21 mouse cellular contexts compared by ENCODE assay signal in genomic region chr19:32171981-32172380, GRCm38 (mm10).
A peak's percentile ranks its signal among the peaks of the same experiment; 100 is the strongest.
DNase-seq lines count a peak whose midpoint lies in the region; ATAC-seq and TF ChIP-seq lines count a peak whose summit lies in the region.
"Had no signal": no experiment of that assay in that cellular context is flagged by ENCODE, and none has a peak within 500 bp of the region (broad histone marks: within the 10 kb centered on the region; RNA-seq: fewer than 3 reads in every experiment).

No protein-coding gene starts in this region.

- no peaks in the 10 kb centered on the region for H3K36me3 ChIP-seq in heart, embryonic 13.5 days
- H3K36me3 ChIP-seq in E14TG2a.4 (ENCODE audit: insufficient read depth, low read length) (peaks cover 6% of the 10 kb centered on the region), MEL (ENCODE audit: control insufficient read depth in 1 of 2, insufficient read depth in 2 of 2, low read length in 2 of 2) (peaks cover 3 to 44% of the 10 kb centered on the region in 2 experiments; a peak in 2 of 4 replicates)
- H3K36me3 ChIP-seq in liver, embryonic 14.5 days (replicated peaks; ENCODE audit: control insufficient read depth, insufficient read depth, low read depth): no peaks in the 10 kb centered on the region
- H3K36me3 ChIP-seq: embryonic facial prominence, embryonic 10.5 days; heart, embryonic 12.5 days had no signal

- no peak for TF ChIP-seq CTCF in E14TG2a.4 (conservative IDR thresholded peaks at IDR 0.05; ENCODE audit: low read length)
- TF ChIP-seq CTCF in MEL (IDR thresholded peaks at IDR 0.05 in 2 of 3, conservative IDR thresholded peaks at IDR 0.05 in 1 of 3; ENCODE audit: control insufficient read depth in 1 of 3, insufficient read depth in 1 of 3, low read depth in 2 of 3, low read length in 3 of 3, poor library complexity in 1 of 3, severe bottlenecking in 1 of 3): no peak
- TF ChIP-seq CTCF in liver, embryonic 14.5 days (IDR thresholded peaks at IDR 0.05; ENCODE audit: low read depth): no peak

- H3K79me2 ChIP-seq in MEL (ENCODE audit: control insufficient read depth, insufficient read depth, low read length, poor library complexity): no peaks in the 10 kb centered on the region; the same call in none of the 2 replicates

- 0 out of 2 replicates have a peak overlapping the region, but pooled peaks have one; percentile 12 for H3K27ac ChIP-seq in heart, embryonic 13.5 days (replicated peaks)
- peak overlapping the region; percentile 64 for H3K27ac ChIP-seq in MEL (ENCODE audit: control insufficient read depth, low read depth, low read length)
- H3K27ac ChIP-seq in liver, embryonic 14.5 days: peak overlapping the region; percentile 80
- H3K27ac ChIP-seq: embryonic facial prominence, embryonic 10.5 days; hindbrain, postnatal 0 days; layer of hippocampus, adult 2 months; stomach, postnatal 0 days had no signal

- H3K4me1 ChIP-seq in heart, embryonic 13.5 days: peaks cover 48% of the 10 kb centered on the region
- H3K4me1 ChIP-seq in E14TG2a.4 (replicated peaks; ENCODE audit: low read depth, low read length) (peaks cover 76% of the 10 kb centered on the region), MEL (ENCODE audit: control insufficient read depth in 1 of 2, insufficient read depth in 2 of 2, low read length in 2 of 2) (peaks cover 28 to 40% of the 10 kb centered on the region in 2 experiments)
- H3K4me1 ChIP-seq in liver, embryonic 14.5 days (replicated peaks; ENCODE audit: control insufficient read depth in 2 of 2, insufficient read depth in 2 of 2, low read length in 1 of 2): peaks cover 29 to 44% of the 10 kb centered on the region in 2 experiments

- no peak overlapping the region for H3K4me3 ChIP-seq in heart, embryonic 13.5 days
- H3K4me3 ChIP-seq in E14TG2a.4 (replicated peaks; ENCODE audit: low read length) (peak overlapping the region; percentile 39; the same call in 1 of the 2 replicates), MEL (ENCODE audit: control insufficient read depth in 1 of 2, insufficient read depth in 1 of 2, low read depth in 2 of 2, low read length in 2 of 2) (no peak overlapping the region)
- H3K4me3 ChIP-seq in liver, embryonic 14.5 days (ENCODE audit: insufficient read depth in 1 of 2, low read depth in 2 of 2, low read length in 2 of 2): no peak overlapping the region
- H3K4me3 ChIP-seq: embryonic facial prominence, embryonic 10.5 days; heart, embryonic 12.5 days; layer of hippocampus, adult 2 months had no signal

- no peaks in the 10 kb centered on the region for H3K9me3 ChIP-seq in heart, embryonic 13.5 days
- H3K9me3 ChIP-seq in E14TG2a.4 (ENCODE audit: low read length) (no peaks in the 10 kb centered on the region), MEL (replicated peaks; ENCODE audit: insufficient read depth, low read length) (no peaks in the 10 kb centered on the region)
- H3K9me3 ChIP-seq in liver, embryonic 14.5 days (ENCODE audit: control insufficient read depth, low read length): no peaks in the 10 kb centered on the region
- H3K9me3 ChIP-seq: embryonic facial prominence, embryonic 10.5 days; heart, embryonic 12.5 days had no signal

- ATAC-seq in heart, embryonic 13.5 days (ENCODE audit: extremely low read depth, insufficient number of reproducible peaks, low FRiP score, low TSS enrichment): no peak
- ATAC-seq in liver, embryonic 14.5 days (ENCODE audit: insufficient read depth): peak; percentile 5; the same call in 1 of the 2 replicates
- ATAC-seq in granulocyte monocyte progenitor cell, adult 5-6 weeks (replicated peaks; ENCODE audit: poor library complexity, severe bottlenecking): no peak
- ATAC-seq: hindbrain, postnatal 0 days; midbrain, embryonic 16.5 days; Patski had no signal

- TF ChIP-seq RAD21 in MEL (IDR thresholded peaks at IDR 0.05; ENCODE audit: low read depth, low read length): no peak

- H3K4me2 ChIP-seq in heart, embryonic 13.5 days: no peak overlapping the region
- H3K4me2 ChIP-seq in liver, embryonic 14.5 days (ENCODE audit: low read depth): peak overlapping the region; percentile 57
- H3K4me2 ChIP-seq: heart, embryonic 12.5 days had no signal

- TF ChIP-seq EP300 in MEL (IDR thresholded peaks at IDR 0.05; ENCODE audit: low read depth in 1 of 2, low read length in 2 of 2): no peak
- no peak for TF ChIP-seq EP300 in liver, embryonic 14.5 days (IDR thresholded peaks at IDR 0.05; ENCODE audit: low read depth)

- DNase-seq in heart, postnatal 4 days: no peak
- DNase-seq in MEL (ENCODE audit: low read depth, low spot score): no peak
- DNase-seq in liver, embryonic 14.5 days (ENCODE audit: low read depth in 3 of 3, low spot score in 3 of 3): no peak
- DNase-seq in right cerebral cortex, adult 18-20 months: no peak
- DNase-seq in neural tube, embryonic 10.5 days (ENCODE audit: extremely low spot score, low spot score): no peak
- DNase-seq: adrenal gland, postnatal 10 days; cerebellum, adult 18-20 months; gastrocnemius, postnatal 10 days; kidney, adult 11 months; kidney, postnatal 10 days; layer of hippocampus, postnatal 36 days had no signal

- no peak for TF ChIP-seq POLR2A in MEL (IDR thresholded peaks at IDR 0.05; ENCODE audit: control insufficient read depth in 1 of 2, insufficient read depth in 1 of 2, low read depth in 1 of 2, low read length in 2 of 2, poor library complexity in 1 of 2)

- no peaks in the 10 kb centered on the region for H3K27me3 ChIP-seq in heart, embryonic 13.5 days (replicated peaks)
- no peaks in the 10 kb centered on the region for H3K27me3 ChIP-seq in E14TG2a.4 (ENCODE audit: insufficient read depth, low read length)
- H3K27me3 ChIP-seq in MEL (ENCODE audit: control insufficient read depth in 1 of 2, insufficient read depth in 2 of 2, low read length in 2 of 2): no peaks in the 10 kb centered on the region
- no peaks in the 10 kb centered on the region for H3K27me3 ChIP-seq in liver, embryonic 14.5 days (ENCODE audit: control insufficient read depth, insufficient read depth, low read length)
- H3K27me3 ChIP-seq: heart, embryonic 12.5 days; Patski had no signal

- H3K9ac ChIP-seq in heart, embryonic 13.5 days: no peak overlapping the region
- H3K9ac ChIP-seq in MEL (ENCODE audit: control insufficient read depth, low read depth, low read length, poor library complexity, severe bottlenecking): no peak overlapping the region
- no peak overlapping the region for H3K9ac ChIP-seq in liver, embryonic 14.5 days (replicated peaks)
- H3K9ac ChIP-seq: heart, embryonic 12.5 days had no signal

- 88% methylated on average over 7 of the region's 7 CpGs for WGBS in heart, embryonic 13.5 days
- WGBS in liver, embryonic 14.5 days (ENCODE audit: insufficient replicate concordance): 72% methylated on average over 7 of the region's 7 CpGs

TF ChIP-seq in MEL, 35 proteins besides CTCF, POLR2A, EP300 and RAD21:
- TF ChIP-seq RCOR1 (IDR thresholded peaks at IDR 0.05; ENCODE audit: low read depth, low read length): no peak
- TF ChIP-seq TAL1 (IDR thresholded peaks at IDR 0.05; ENCODE audit: low read length): no peak
- TF ChIP-seq NELFE (IDR thresholded peaks at IDR 0.05; ENCODE audit: low read depth, low read length): no peak
- no peak for TF ChIP-seq GATA1 (IDR thresholded peaks at IDR 0.05; ENCODE audit: low read depth, low read length)
- no peak for TF ChIP-seq ELF1 (IDR thresholded peaks at IDR 0.05; ENCODE audit: low read depth, low read length)
- no peak for TF ChIP-seq MAX (IDR thresholded peaks at IDR 0.05; ENCODE audit: low read length)
- no peak for TF ChIP-seq ZC3H11A (IDR thresholded peaks at IDR 0.05; ENCODE audit: low read depth, low read length)
- no peak for TF ChIP-seq POLR2AphosphoS2 (IDR thresholded peaks at IDR 0.05; ENCODE audit: low read length)
- TF ChIP-seq JUND (IDR thresholded peaks at IDR 0.05; ENCODE audit: low read depth, low read length): no peak
TF ChIP-seq in MEL: peak in this region for 0.

Comparison
In these comparisons a context has a peak if more than half of its experiments do, and no peak if none do; other contexts are left out.
1. H3K27ac ChIP-seq: peak in every context shown above with its lines; median percentile 80 in liver, embryonic 14.5 days; 64 in MEL; 12 in heart, embryonic 13.5 days.